Mouse (Mus musculus): Measurements from ENCODE around the gene Sec16a. TPM values are rescaled to one million over a fixed set of nuclear protein-coding genes. Genes with fewer than 3 reads are reported as not detected.

The Sec16a gene
- polyA plus RNA-seq, 1 experiment from 2014 or later = 6.9 TPM

DNA sequence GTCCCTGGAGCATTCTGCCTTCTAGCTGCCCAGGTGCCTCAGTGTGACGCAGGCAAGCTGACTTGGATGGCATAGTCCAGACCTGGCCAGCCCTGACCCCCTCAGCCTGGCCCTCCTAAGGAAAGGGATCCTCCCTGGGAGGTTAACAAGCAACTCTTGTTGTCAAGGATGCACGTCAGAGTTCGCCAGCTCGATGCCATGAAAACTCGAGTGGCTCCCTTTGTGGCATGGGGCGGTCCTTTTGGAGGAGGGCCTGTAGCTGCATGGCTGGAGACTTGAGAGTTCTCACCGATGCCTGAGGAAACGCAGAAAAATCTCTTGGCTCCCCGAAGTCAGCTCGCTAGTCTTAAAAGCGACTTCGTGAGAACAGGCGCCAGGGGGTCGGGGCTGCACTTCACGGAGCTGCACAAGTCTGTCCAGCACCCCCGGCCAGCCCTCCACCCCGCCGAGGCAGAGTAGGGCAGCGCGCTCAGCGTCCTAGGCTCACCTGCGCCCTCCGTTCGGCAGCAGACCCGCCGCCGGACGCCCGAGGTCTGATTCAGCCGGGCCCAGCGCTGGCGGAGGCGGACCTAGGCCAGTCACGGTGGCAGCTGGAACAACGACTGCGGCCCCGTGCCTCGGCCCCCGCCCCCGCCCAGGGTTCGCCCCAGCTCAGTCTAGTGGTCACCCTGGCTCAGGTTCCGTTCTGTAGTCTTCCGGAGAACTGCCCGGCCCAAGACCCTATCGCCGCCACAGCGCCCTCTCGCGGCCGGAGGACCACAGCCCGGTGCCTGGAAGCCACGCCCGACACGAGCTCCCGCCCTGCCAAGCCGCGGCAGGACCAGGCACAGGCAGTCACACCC, 36.3 kb downstream of the Sec16a start, which contains the start of gene Inpp5e:
Gene Inpp5e, minus strand, starts transcription at position 689 of the 842 bp plus-strand sequence.
- Histone ChIP-seq H3K27ac (peak within 1 kb of the TSS; percentile 81), H3K4me2 (peak within 1 kb of the TSS; percentile 92), H3K4me3 (replicated peaks) (peak within 1 kb of the TSS; percentile 91), H3K36me3 (peaks cover 38% of the 10 kb centered on the region), H3K27me3 (no peaks in the 10 kb centered on the region), H3K4me1 (replicated peaks) (peaks cover 52% of the 10 kb centered on the region), H3K9me3 (replicated peaks) (no peaks in the 10 kb centered on the region), H3K9ac (peak within 1 kb of the TSS; percentile 94)
- DNase-seq (peak; percentile 96), ATAC-seq (ENCODE audit: low read depth) (peak; percentile 94)
- under 1% methylated on average over 57 of the region's 57 CpGs for WGBS (ENCODE audit: insufficient replicate concordance)

DNA sequence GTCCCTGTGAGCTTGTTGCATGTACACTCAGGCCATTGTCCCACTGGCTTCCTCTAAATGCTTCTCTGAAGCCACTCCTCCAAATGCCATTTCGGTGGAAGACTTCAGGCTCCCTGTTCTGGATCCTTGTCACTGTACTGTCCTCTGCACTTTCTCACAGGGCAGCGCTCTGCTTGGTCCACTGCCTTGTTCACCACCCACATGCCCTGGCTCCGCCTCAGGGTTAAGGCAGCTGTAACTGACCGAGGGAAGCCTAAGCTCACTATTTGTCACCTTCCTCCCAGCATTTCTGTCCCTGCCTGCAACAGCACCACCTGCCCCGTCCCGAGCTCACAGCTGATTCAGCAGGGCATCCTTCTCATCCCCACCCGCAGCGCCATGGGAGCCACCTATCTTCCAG, 41.7 kb downstream of the Sec16a start:
- DNase-seq (no peak), ATAC-seq (ENCODE audit: low read depth) (no peak)
- Histone ChIP-seq H3K9ac (no peak overlapping the region), H3K36me3 (peaks cover 46% of the 10 kb centered on the region), H3K27me3 (no peaks in the 10 kb centered on the region), H3K4me2 (no peak overlapping the region), H3K27ac (no peak overlapping the region), H3K4me1 (replicated peaks) (peaks cover 65% of the 10 kb centered on the region), H3K9me3 (replicated peaks) (no peaks in the 10 kb centered on the region), H3K4me3 (replicated peaks) (no peak overlapping the region)
- WGBS (ENCODE audit: insufficient replicate concordance) = 74% methylated on average over 8 of the region's 8 CpGs

DNA sequence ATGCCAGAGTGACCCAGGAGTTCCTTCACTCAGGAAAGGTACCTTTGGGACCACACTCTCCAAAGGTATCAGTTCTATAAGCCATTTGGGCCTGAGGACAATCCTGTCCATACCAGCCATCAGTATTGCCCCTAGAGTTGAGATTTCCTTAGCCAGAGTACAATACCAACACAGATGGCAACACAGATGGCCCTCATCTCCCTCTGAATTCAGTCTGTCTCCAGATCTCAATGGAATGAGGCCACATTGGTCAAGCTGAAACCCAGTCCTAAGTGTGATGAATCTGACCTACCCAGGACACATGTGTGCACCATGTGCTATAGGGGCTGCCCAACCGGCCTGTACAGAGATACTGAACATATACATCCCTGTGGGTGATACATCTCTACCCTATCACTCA, 42.8 kb downstream of the Sec16a start:
- DNase-seq (no peak), ATAC-seq (ENCODE audit: low read depth) (no peak)
- no peak overlapping the region for H3K27ac ChIP-seq
- no peaks in the 10 kb centered on the region for H3K27me3 ChIP-seq
- 72% methylated on average over 1 of the region's 1 CpGs for WGBS (ENCODE audit: insufficient replicate concordance)
- no peak overlapping the region for H3K4me3 ChIP-seq (replicated peaks)
- H3K9me3 ChIP-seq (replicated peaks) = no peaks in the 10 kb centered on the region
- peaks cover 56% of the 10 kb centered on the region for H3K36me3 ChIP-seq
- H3K4me1 ChIP-seq (replicated peaks) = peaks cover 54% of the 10 kb centered on the region
- H3K9ac ChIP-seq = no peak overlapping the region
- no peak overlapping the region for H3K4me2 ChIP-seq

DNA sequence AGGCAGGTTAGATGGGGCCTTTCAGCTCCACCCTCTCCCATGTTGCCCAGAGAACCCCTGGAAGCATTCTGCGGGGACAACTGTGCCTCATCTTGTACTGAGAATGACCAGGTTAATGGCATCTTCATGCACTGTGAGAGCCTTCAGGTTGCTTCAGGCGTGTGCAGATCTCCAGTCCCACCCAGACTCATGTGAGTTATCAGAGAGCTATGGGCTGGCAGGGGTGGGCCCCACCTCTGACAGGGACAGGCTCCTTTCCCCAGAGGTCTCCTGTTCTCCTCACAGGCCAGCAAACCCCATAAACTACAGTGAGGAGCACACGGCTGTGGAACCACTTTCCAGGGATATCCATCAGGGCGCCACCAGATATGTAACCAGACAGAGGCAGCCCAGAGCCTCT, 44.0 kb downstream of the Sec16a start:
- Histone ChIP-seq H3K36me3 (peaks cover 63% of the 10 kb centered on the region), H3K4me1 (replicated peaks) (peaks cover 42% of the 10 kb centered on the region), H3K9me3 (replicated peaks) (no peaks in the 10 kb centered on the region), H3K9ac (peak overlapping the region; percentile 14; the same call in 1 of the 2 replicates), H3K4me3 (replicated peaks) (no peak overlapping the region), H3K4me2 (no peak overlapping the region), H3K27me3 (no peaks in the 10 kb centered on the region), H3K27ac (peak overlapping the region; percentile 59)
- 66% methylated on average over 4 of the region's 4 CpGs for WGBS (ENCODE audit: insufficient replicate concordance)
- peak; percentile 73 for ATAC-seq (ENCODE audit: low read depth)
- DNase-seq = no peak

DNA sequence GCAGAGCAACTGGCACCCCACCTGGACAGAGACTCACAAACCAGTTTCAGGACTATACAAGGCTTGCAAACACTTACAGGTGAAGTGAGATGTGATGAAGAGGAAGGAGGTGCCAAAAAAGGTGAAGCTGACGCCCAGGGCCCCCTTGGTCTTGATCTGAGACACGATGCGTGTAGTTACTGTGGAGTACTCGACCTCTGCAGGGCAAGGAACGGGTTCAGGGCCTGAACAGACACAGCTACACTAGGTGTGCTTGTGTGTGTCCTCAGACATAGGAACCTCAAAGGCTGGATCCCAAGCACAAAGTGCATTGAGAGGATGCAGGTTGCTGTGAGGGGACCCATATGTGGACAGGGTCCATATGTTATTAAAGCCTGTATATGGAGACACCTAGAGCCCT, 44.7 kb downstream of the Sec16a start:
- ATAC-seq (ENCODE audit: low read depth) (no peak), DNase-seq (no peak)
- no peaks in the 10 kb centered on the region for H3K9me3 ChIP-seq (replicated peaks)
- H3K9ac ChIP-seq = no peak overlapping the region
- H3K4me3 ChIP-seq (replicated peaks) = no peak overlapping the region
- peaks cover 70% of the 10 kb centered on the region for H3K36me3 ChIP-seq
- 81% methylated on average over 5 of the region's 5 CpGs for WGBS (ENCODE audit: insufficient replicate concordance)
- peak overlapping the region; percentile 24; the same call in 1 of the 2 replicates for H3K27ac ChIP-seq
- peaks cover 36% of the 10 kb centered on the region for H3K4me1 ChIP-seq (replicated peaks)
- H3K4me2 ChIP-seq = no peak overlapping the region
- no peaks in the 10 kb centered on the region for H3K27me3 ChIP-seq

DNA sequence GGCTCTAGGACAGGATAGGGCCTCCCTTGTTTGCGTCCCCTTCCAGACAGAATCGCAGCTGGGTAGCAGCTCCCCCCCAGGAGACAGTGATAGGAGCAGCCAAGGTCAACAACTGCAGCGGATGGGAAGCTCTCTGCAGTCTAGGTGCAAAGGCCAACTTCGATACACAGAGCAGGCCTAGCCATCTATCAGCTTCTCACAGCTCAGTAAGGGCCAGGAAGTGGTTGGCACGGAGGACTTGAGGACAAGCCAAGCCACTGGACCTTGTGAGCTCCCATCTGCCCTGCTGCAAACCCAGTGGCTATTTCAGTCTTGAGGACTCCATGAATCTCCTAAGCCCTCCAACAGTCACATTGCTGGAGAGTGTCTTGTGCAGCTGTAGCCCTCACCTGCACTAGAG, 45.4 kb downstream of the Sec16a start:
- WGBS (ENCODE audit: insufficient replicate concordance) = 83% methylated on average over 5 of the region's 5 CpGs
- peaks cover 77% of the 10 kb centered on the region for H3K36me3 ChIP-seq
- H3K27me3 ChIP-seq = no peaks in the 10 kb centered on the region
- peak; percentile 35; the same call in 1 of the 2 replicates for ATAC-seq (ENCODE audit: low read depth)
- no peak overlapping the region for H3K4me2 ChIP-seq
- no peak overlapping the region for H3K9ac ChIP-seq
- DNase-seq = no peak
- H3K9me3 ChIP-seq (replicated peaks) = no peaks in the 10 kb centered on the region
- H3K27ac ChIP-seq = peak overlapping the region; percentile 24
- H3K4me3 ChIP-seq (replicated peaks) = no peak overlapping the region
- peaks cover 30% of the 10 kb centered on the region for H3K4me1 ChIP-seq (replicated peaks)

DNA sequence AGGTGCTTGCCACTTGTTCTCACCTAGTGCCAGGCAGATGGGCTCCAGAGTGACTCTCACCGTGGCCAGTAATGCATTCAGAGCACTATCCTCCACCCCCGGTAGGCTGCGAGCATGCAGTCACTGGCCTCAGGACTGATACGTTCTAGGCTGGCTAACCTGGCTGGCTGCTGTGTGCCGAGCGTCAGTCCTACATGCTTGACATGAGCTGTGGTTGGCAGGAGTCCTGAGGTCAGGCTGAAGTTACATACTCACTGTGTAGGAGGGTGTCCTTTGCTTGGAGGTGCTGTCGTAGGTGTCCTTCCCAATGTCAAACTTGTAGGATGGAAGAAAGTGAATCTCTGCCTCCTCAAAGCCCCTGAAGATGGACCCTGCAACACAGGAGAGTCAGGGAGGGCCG, 46.0 kb downstream of the Sec16a start:
- 80% methylated on average over 8 of the region's 8 CpGs for WGBS (ENCODE audit: insufficient replicate concordance)
- no peak for DNase-seq
- peaks cover 28% of the 10 kb centered on the region for H3K4me1 ChIP-seq (replicated peaks)

DNA sequence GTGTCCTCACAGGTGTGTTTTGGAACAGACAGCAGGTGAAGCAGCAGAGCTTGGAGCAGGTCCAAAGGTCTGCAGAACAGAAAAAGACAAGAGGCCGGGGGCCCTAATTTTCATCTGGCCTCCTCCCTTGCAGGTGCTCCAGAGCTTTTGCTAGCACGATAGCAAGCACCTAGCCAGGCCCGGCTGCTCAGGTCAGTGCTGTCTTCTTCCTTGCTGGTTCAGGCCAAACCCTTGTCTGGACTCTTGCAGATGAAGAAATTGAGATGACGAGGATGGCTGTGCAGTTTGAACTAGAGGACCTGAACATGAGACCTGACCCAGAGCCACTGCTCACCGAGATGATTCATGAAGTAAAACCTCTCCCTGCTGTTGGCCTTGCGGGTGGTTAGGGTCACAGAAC, 53.4 kb downstream of the Sec16a start:
- ATAC-seq (ENCODE audit: low read depth) (no peak), DNase-seq (no peak)
- no peak overlapping the region for H3K9ac ChIP-seq
- H3K4me2 ChIP-seq = no peak overlapping the region
- 83% methylated on average over 6 of the region's 6 CpGs for WGBS (ENCODE audit: insufficient replicate concordance)
- H3K27ac ChIP-seq = no peak overlapping the region
- peaks cover 73% of the 10 kb centered on the region for H3K36me3 ChIP-seq
- H3K27me3 ChIP-seq = no peaks in the 10 kb centered on the region
- no peak overlapping the region for H3K4me3 ChIP-seq (replicated peaks)
- no peaks in the 10 kb centered on the region for H3K9me3 ChIP-seq (replicated peaks)
- H3K4me1 ChIP-seq (replicated peaks) = peaks cover 26% of the 10 kb centered on the region

More for the DNA sequence above, 46.0 kb downstream of the Sec16a start:
- H3K4me2 ChIP-seq = no peak overlapping the region
- H3K4me3 ChIP-seq (replicated peaks) = no peak overlapping the region
- H3K27ac ChIP-seq = 0 out of 2 replicates have a peak overlapping the region, but pooled peaks have one; percentile 24
- no peaks in the 10 kb centered on the region for H3K27me3 ChIP-seq
- no peak overlapping the region for H3K9ac ChIP-seq
- peaks cover 83% of the 10 kb centered on the region for H3K36me3 ChIP-seq
- H3K9me3 ChIP-seq (replicated peaks) = no peaks in the 10 kb centered on the region
- no peak for ATAC-seq (ENCODE audit: low read depth)

DNA sequence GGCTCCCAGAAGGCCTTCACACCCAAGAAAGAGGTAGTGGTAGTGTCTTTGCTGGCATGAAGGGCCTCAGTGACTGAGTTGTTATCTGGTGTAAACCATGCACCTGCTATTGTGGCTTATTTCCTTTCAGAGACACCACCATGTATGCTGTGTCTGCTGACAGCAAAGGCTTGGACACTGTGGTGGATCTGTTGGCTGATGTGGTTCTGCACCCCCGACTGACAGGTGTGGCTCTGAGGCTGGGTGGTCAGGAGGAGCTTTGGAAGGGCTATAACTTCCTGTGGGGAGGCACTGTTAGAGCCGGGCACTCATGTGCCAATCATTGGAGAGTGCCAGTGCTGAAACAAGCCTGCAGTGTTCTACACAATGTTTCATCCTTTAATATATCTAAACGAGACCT, 54.1 kb downstream of the Sec16a start:
- WGBS (ENCODE audit: insufficient replicate concordance) = 63% methylated on average over 3 of the region's 3 CpGs
- Histone ChIP-seq H3K27me3 (no peaks in the 10 kb centered on the region), H3K27ac (no peak overlapping the region), H3K9me3 (replicated peaks) (no peaks in the 10 kb centered on the region), H3K4me1 (replicated peaks) (peaks cover 26% of the 10 kb centered on the region), H3K36me3 (peaks cover 73% of the 10 kb centered on the region), H3K9ac (peak overlapping the region; percentile 33; the same call in 1 of the 2 replicates), H3K4me3 (replicated peaks) (peak overlapping the region; percentile 97), H3K4me2 (peak overlapping the region; percentile 25)
- ATAC-seq (ENCODE audit: low read depth) (no peak), DNase-seq (no peak)

DNA sequence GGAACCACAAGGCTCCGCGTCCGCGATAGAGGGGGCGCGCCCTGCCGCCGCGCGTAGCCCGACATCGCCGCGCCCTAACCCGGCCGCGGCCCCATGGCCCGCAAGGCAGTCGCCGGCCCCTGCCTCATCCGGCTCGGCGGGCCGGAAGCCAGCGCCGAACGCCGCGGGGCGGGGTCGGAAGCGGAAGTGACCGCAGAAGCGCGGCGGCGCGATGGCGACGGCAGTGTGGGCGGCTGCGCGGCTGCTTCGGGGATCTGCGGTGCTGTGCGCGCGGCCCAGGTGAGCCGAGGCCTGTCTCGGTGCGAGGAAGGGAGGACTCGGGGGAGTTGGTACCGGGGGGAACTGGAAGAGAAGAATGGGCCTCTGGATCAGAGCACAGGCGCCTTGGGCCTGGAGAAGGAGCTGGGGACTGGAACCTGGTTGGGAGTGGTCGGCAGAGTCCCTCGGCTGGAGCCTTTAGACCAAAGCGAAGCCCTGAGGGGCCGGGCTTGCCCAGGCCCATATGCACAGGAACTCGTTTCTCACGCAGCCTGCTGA, 55.8 kb downstream of the Sec16a start, which contains the start of the genes Entr1 and Pmpca:
Gene Entr1, minus strand, starts transcription at position 163 of the 537 bp plus-strand sequence.
Gene Pmpca, plus strand, starts transcription at position 186 of the 537 bp plus-strand sequence.
- Histone ChIP-seq H3K4me3 (replicated peaks) (peak within 1 kb of the TSS; percentile 97), H3K4me2 (peak within 1 kb of the TSS; percentile 93), H3K27me3 (no peaks in the 10 kb centered on the region), H3K27ac (peak within 1 kb of the TSS; percentile 83), H3K9ac (peak within 1 kb of the TSS; percentile 96), H3K4me1 (replicated peaks) (peaks cover 26% of the 10 kb centered on the region), H3K36me3 (peaks cover 73% of the 10 kb centered on the region), H3K9me3 (replicated peaks) (no peaks in the 10 kb centered on the region)
- DNase-seq (peak; percentile 75), ATAC-seq (ENCODE audit: low read depth) (peak; percentile 91)
- WGBS (ENCODE audit: insufficient replicate concordance) = under 1% methylated on average over 60 of the region's 60 CpGs

DNA sequence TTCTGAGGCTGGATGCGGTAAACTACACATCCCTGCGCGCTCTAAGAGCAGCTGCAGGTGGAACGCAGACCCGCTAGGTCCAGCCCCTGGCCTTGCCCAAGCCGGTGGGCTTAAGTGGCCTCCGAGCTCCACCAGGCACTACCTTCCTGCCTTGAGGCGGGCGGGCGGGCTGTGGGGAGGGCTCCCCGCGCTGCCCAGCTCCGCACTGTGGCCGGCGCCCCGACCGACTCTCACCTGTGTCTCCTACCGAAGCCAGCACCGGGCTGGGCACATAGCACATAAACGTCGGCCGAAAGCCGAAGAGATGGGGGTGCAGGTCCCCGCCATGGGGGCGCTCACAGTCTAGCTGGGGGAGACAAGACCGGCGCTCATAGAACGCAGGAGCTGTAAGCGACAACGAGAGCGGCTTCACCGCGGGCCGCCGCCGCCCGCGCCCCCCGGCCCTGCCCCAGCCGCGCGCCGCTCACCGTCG, 56.3 kb downstream of the Sec16a start:
- DNase-seq = no peak
- under 1% methylated on average over 45 of the region's 45 CpGs for WGBS (ENCODE audit: insufficient replicate concordance)
- Histone ChIP-seq H3K9me3 (replicated peaks) (no peaks in the 10 kb centered on the region), H3K4me2 (peak overlapping the region; percentile 93), H3K9ac (peak overlapping the region; percentile 96), H3K27me3 (no peaks in the 10 kb centered on the region), H3K36me3 (peaks cover 73% of the 10 kb centered on the region), H3K4me1 (replicated peaks) (peaks cover 26% of the 10 kb centered on the region), H3K27ac (peak overlapping the region; percentile 83), H3K4me3 (replicated peaks) (peak overlapping the region; percentile 97)
- peak; percentile 72 for ATAC-seq (ENCODE audit: low read depth)

All from liver, embryonic 13.5 days (tissue).